Mouse (Mus musculus) adrenal gland (tissue): ENCODE data around the gene Cant1.

Experiments
- intact Hi-C: fragments of 180-260 bp; cut with DNase I; formaldehyde crosslinking; loops from one replicate; pipeline ENCODE4 v1.15.1; 2025
- long read RNA-seq, 2 experiments: library from polyadenylated mRNA; unstranded; transcript quantifications; one replicate each; pipeline ENCODE4 v2.0.0; 2020; ENCODE audit warnings: borderline replicate concordance in 1 of 2; ENCODE audit not compliant: insufficient replicate concordance in 1 of 2

Gene Cant1
- long read RNA-seq, experiment 1, full-length matches to known transcripts, result 3 of 8 reads
- long read RNA-seq, experiment 1, partial matches to known transcripts, result 1 of 8 reads
- long read RNA-seq, experiment 1, other reads (novel, unspliced or antisense), result 4 of 8 reads
- long read RNA-seq, experiment 2, full-length matches to known transcripts, result 6 of 7 reads
- long read RNA-seq, experiment 2, partial matches to known transcripts, result 0 of 7 reads
- long read RNA-seq, experiment 2, other reads (novel, unspliced or antisense), result 1 of 7 reads

DNA sequence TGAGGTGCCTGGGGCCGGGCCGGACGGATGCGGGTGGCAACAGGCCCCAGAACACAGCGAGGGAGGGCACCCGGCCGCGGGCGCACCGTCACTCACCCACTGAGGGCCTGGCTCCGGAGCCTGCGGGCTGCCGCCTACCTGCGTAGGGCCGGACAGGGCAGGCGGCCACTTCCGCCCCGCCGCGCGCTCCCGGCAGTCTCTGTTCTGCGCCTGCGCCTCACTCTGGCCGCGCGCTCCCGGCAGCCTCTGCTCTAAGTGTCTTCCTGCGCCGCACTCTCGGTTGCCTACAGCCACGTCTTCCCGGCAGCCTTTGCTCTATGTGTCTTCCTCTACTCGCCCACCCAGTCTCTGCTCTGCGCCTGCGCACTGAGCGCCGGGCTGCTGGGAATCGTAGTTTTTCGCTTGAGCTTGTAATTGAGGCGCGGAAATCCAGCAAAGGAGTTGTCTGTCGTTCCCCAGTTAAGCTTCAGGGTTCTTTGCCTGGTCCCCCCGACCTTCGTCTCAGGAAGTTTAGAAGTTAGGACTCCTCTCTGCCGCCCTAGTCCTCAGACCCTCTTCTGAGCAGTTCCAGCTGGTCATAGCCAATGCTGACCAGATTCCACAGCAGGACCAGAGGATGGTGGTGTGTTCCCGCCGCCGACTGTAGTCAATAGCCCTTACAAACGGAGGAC is at the start of gene Cant1:
Cant1 (minus strand) TSS at position 253 of the 671 bp plus-strand sequence.
- intact Hi-C loops, result no loop called here

DNA sequence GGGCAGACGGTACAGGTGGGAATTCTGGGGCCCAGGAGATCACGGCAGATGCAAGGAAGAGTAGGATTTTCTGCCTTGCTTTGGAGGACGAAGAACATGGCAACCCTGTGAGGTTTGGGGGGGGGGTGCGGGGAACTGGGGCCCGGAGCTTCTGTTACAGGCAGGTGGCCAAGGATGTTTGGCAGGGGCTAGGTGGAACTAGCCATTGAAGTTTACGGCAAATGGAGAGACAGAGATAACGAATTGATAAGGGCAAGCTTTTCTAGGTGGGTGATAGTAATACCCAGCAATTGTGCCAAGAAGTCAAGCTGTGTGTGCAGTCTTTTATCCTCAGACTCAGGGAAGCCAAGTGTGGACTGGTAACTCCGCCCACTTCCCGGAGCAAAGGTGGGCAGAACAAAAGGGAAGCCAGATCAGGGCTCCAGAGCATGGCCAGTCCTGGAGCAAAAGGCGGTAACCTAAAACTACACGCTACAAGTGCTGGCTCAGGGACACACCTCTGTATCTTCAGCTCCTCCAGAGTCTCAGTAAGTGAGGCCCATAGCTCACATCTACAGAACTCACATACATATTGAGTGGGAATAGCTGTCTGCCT is 48.7 kb upstream of the Cant1 start:
- intact Hi-C loops, result no loop called here

DNA sequence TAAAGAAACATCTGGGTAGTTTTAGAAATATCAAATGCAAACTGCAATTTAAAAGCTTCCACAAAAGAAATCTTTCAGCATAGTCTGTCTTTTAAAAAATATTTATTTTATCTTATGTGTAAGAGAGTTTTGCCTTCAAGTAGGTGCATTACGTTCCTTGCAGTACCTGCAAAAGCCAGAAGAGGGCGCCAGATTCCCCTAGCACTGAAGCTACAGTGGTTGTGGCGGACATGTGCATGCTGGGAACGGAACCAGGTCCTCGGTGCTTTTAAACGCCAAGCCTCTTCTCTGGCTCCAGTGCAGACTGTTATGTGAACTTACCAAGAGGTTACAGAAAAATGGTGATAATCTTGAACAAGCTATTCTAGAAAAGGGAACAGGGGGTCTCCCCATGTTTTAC is 41.4 kb upstream of the Cant1 start:
- intact Hi-C loops, result no loop called here

DNA sequence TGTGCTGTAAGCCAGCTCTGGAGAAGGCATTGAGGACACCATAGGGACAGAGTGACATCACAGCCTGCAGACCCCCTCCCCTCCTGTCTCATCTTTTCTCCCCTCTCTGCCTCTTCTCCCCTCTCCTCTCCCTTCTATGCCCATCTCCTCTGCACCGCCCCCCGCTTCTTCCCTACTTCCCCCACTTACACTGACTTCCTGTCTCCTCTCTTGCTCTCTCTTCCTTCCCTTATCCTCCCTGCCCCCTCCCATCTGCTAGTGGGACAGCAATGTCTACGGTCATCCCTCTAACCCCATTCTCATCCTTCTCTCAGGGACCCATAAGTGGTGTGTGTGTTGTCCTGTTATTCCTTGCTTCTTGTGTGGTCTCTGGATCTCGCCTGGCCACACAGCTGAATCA is 40.6 kb upstream of the Cant1 start:
- intact Hi-C loops, result no loop called here

DNA sequence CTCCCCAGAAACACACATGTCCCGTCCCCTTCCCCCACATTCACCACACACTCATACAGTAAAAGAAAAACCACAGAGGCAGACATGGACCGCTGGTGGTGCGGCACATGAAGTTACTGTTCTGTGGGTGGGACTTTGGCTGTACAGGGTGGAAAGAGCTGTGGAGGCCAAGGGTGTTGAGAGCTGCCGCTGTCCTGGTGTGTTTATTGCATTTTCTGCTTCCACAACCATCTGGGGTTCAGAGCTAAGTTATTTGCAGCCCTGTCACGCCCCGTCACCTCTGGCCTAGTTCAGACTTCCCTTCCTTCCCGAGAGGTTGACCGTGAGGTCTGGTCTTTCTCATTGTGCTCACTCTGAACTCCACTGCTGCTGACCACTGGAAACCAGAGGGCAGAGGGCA is 40.2 kb upstream of the Cant1 start:
- intact Hi-C loops, result no loop called here

DNA sequence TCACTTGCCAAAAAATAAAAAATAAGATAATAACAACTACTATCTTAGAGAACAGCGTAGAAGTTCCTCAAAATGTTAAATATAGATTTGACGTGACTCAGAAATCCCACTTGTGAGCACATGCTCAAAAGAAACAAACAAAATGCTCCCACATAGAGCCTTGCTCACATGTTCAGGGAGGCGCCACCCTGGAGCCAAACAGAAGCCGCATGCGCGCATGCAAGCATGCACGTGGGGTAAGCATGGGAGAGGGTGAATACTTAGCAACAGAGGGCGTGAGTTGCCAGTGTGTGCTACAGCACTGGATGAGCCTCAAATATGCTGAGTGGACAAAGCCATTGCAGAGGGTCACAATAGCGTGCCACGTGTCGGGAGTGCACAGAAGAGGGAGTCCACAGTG is 38.1 kb upstream of the Cant1 start:
- intact Hi-C loops, result no loop called here

DNA sequence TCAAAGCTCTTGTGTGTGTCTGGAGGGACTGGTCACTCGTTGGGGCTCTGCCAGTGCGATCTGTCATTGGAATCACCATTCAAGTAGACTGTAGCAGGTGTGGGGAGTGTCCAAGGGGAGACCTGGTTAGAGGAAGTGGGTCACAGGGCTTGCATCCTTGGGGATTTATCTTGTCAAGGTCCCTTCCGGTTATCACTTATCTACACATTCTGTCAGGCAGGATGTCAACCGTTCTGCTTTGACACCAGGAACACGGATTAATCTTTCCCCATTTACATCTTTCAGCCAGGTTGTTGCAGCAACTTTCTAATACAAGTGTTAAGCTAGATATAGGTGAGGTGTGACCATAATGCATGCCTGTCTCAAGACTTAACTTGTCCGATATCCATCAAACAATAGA is 36.9 kb upstream of the Cant1 start:
- intact Hi-C loops, result no loop called here

DNA sequence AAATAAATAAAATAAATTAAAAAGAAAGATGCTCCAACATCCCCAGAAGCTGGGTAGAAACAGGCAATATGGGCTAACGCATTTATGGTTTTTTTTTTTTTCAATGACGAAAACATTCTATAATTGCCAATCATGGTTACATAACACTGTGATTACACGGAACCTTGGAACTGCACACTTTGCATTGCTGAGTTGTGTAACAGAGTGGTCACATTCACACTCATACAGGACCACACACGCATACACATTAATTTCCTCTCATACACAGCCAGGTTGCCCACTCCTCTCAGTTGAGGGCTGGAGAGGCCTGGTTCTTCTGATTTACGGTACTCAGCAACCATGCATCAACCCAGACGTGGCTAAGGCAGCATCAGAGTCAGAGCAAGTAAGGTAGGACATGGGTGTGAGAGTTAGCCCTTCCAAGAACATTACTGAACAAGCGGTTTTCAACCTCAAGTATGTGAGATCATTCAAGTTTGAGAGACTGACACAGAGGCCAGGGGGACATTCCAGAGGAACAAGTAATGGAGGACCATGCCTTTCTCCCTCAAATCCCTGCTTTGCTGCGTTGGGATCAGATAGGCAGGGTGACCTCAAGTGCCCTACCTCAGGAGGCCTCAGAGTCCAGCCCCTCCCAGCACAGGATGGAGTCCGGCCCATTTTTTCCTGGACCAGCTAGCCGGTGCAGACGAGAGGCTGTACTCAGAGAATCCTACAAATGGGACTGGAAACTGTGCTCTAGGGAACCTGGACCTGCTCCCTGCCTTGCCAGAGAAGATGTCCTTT is 35.2 kb upstream of the Cant1 start:
- intact Hi-C loops, result no loop called here

DNA sequence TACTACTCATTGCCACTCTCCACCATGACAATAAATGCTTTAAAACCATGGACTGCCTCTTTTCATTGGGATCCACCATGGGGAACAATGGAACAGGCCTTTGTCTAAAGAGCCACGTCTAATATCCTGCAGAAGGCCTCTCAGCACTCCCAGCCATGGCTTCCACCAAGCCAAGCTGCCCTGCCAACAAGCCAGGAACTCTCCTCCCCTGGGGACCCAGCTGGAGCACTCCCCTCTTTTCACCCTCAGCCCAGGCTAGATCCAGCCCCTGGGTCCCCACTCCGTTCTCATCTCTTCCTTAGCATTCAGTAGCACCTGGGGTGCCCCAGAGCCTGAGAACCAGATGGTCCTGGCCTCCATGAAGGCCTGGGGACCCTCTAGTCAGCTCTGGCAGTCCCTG is 34.1 kb upstream of the Cant1 start:
- intact Hi-C loops, result no loop called here

DNA sequence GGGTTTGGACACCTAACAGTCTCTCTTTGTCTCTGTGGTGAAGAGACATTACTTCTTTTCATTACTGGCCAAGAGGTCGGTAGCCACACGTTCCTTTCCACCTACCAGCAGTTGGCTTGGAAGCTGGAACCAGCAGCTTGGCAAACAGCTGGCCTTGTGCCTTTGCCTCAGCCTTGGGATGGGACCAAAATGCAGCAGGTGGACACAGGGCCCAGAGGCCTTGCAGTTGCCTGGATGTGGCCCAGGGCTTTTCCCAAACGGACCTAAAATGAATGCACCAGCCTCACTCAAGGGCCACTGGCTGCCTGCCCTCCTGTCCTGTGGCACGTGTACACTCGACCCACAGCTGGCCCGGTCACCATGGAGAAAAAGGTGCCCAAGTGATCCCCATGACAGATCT is 32.3 kb upstream of the Cant1 start:
- intact Hi-C loops, result no loop called here

DNA sequence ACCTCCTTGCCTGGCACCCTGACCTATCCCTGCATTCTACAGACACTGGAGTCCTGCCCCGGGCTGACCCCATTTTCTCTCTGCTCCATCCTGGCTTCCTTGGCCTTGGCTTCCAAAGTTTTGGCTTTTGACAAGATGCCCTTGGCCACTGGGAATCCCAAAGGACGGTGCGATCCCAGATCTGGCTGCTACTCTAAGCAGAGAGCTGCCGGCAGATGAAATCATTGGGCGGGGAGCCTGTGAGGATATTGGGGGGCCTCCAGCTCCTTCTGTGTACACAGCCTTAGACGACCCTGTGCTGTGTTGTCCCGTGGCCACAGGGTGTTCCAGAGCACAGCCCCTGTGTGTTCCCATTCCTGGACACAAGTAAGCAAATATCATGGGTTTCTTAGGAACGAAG is 29.5 kb upstream of the Cant1 start:
- intact Hi-C loops, result loop anchor here (5.0 kb wide), 1 partner anchor 289 kb away; no protein-coding TSS in a partner anchor

DNA sequence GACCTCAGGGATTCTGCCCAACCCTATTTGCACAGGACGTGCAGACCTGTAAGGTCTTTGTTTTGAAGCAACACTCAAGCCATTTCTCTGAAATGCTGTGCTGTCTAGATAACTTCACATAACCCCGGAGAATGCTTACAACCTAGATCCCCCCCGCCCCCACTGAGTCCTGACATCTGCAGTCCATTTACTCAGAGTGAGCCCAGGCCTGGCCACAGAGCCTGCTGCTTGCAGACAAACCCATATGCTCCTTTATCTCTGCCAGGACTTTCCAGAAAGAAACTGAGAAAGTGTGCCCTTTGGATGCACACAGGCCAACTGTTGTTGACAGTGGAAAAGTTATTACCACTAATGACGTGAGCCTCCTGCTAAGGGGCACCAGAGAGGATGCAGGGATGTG is 28.5 kb upstream of the Cant1 start:
- intact Hi-C loops, result loop anchor here (5.0 kb wide), 1 partner anchor 290 kb away; no protein-coding TSS in a partner anchor

DNA sequence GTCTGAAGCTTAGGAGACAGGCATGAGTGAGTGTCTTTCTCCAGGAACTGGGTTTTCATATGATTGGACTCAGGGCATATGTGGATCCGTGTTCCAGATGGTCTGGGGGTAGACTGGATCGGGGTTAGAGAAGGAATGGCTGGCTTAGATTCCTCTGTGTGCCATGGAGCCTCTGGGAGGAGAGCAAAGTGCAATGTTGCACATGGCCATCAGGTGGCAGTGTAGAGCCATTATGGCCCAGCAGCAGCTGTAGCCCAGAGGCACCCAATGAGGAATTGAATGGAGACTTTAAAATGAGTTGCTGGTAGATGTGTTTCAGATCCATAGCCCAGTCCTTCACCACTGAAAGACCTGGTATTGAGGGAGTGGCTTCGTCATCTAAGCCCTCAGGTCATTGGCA is 27.0 kb upstream of the Cant1 start:
- intact Hi-C loops, result loop anchor here (2.0 to 5.0 kb wide), 2 partner anchors 45 to 291 kb away; no protein-coding TSS in a partner anchor

DNA sequence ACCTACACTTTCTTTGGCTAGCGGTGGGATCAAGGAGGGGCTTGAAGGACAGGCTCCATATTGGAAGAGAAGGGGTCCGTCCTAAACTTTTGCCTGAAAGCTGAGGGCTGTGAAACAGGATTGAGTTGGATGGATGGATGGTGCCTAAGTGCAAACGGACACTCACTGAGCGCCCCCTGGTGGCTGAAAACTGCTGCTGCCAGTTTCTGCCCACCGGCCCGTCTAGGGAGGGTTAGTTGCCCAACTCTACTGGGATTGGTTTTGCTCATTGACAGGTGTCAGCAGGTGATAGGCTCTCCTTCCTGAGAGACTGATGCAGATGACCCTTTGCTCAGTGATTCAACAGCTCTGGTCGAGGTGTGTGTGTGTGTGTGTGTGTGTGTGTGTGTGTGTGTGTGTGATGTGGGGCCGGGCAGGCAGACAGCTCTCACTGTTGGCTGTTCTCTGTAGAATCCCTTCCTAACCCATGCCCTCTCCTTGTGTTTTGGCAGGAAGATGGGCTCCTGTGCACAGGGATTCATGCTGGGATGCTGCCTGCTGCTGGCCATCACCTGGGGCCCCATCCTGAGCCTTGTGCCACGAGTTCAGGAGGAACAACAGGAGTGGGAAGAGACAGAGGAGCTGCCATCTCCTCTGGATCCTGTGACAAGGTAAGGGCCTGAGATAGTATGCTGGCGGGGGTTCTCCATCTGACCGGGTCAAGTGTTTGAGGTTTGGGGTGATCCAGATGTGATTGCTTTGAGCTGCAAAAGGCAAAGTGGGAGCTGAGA is 24.5 kb upstream of the Cant1 start:
- intact Hi-C loops, result loop anchor here (1.0 kb wide), 1 partner anchor 20 kb away; no protein-coding TSS in a partner anchor

DNA sequence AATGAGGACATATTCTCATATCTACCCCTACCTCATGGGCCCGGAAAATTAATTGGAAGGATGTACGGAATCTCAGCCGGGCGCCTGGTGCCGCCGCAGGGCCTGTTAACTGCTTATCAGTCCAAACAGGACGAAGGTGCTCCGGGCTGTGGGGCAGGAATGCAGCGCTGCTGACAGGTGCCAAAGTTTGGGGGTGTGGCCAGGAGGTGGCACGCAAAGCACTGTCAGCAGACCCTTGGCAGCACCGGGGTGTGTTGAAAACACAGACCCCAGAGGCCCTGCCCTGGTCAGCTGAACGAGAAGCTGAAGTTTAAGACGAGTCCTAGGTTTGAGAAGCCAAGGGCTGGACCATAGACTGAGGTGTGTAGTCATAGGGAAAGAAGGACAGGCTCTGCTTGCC is 23.8 kb upstream of the Cant1 start:
- intact Hi-C loops, result loop anchor here (1.0 kb wide), 1 partner anchor 19 kb away; no protein-coding TSS in a partner anchor

DNA sequence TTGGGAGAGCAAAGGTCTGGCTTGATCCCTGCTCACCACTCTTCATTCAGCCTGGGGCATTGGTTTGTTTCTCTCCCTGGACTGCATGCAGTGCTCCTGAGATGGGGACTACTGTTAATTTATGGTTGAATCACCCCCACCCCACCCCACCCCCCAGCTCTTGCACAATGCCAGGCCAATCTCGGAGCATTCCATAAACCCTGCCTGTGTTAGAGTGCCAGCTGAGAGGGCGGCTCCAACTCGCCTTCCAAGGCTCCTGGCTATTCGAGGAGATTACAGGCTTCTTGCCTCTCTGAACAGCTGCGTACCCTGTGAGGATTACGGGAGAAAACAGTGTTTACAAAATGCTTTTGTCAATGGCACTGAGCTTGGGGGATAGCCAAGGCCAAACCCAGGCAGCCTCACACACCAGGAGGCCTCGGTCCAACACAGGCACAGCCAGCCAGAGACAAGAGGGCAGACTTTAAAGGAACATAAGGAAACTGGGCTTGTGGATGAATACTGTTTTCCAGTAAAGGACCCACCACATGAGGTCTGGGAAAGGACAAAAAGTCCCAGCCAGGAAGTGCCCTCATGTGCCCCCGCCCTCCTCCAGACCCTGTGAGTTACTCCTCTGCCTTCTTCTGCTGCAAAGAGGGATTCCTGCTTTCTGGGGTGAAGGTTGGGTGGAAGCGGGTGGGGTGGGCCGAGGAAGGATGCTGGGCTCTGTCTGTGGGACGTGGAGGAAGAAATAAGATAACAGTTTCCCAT is 20.0 kb upstream of the Cant1 start:
- intact Hi-C loops, result no loop called here

DNA sequence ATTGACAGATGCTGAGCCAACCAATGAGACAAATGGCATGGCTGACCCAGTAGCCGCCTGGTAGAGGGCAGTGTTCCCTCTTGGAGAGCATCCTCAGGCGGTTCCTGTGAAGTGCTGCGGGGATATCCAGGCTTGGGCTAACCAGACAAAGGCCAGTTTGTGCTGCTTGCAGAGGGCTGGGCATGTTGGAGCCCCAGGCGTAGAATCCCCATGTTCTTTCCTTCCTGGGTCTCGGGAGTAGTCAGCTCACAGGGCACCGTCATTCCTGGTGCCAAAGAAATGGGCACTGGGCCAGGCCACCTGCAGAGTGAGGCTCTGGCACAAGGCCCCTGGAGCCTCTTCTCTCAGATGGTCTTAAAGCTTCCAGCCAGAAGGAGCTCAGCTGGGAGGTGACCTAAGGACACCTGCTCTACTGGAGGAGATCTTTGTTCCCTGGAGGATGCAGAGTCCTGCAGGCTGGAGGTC is 17.6 kb upstream of the Cant1 start:
- intact Hi-C loops, result no loop called here

DNA sequence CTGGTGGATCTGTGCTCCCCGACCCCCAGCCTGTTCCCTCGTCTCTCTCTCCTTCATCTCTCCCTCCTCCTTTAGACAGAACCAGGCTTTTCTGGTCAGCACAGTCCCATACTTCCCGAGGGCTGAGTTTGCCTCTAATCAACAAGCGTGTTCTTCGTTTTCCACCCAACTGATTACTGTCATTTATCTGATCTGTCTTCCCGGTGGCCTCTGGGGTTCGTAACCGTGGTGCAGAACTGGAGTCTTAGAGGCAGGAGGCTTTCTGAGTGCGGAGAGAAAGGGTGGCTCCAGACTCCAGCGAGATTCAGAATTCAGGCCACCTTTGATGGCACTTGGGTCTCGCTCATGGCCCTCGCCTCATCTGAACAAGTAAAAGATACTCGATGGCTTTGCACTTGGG is 15.2 kb upstream of the Cant1 start:
- intact Hi-C loops, result no loop called here

DNA sequence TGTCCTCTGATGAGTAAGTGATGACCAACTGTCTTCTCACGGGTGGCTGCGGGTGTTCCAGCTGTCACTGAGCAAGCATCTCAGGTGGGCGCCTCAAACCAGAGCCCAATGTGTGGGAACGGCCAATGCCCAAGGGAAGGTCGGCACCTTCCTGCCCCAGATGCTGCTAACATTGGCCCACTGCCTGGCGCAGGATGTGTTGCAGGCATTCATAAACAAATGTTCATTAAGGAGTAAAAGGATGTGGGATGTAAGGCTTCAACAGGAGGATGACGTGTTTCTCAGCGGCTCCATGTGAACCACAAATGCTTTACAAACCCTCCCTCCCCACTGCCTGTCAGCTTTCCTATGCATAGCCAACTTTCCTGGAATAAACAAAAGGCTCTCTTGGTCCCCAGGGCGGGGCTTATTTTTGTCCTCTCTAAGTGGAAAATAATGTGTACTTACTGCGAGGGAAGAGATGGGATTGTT is 14.5 kb upstream of the Cant1 start:
- intact Hi-C loops, result no loop called here
